Mouse (Mus musculus): ENCODE results near the gene Dpf1. TPM values are rescaled to one million over a fixed set of nuclear protein-coding genes. Genes with fewer than 3 reads are reported as not detected.

The Dpf1 gene
- polyA plus RNA-seq, 1 experiment = 0.06 TPM

DNA sequence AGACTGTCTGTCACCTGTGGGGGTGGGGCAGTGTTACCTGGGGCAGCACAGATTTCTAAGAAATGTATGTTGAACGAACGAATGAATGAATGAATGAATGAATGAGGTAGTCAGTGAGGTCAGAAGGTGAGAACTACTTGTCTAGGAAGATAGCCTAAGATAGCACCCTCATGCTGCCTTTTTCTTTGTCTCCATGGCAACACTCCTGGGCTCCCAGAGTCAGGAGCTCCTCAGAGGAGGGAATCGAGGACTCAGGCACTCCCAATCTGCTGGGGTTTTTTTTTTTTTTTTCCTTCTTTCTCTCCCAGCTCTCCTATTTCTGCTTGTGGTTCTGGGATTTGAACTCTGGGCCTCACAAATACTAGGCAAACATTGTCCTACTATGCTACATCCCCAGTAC lies 42.5 kb downstream of the Dpf1 start:
- Histone ChIP-seq H3K27me3 (ENCODE audit: control insufficient read depth, insufficient read depth, low read length) (no peaks in the 10 kb centered on the region), H3K36me3 (ENCODE audit: control insufficient read depth, insufficient read depth, low read length) (peaks cover 13% of the 10 kb centered on the region), H3K27ac (ENCODE audit: insufficient read depth, low read length) (no peak overlapping the region), H3K4me3 (ENCODE audit: extremely low read depth, insufficient read depth, insufficient read length) (no peak overlapping the region), H3K4me1 (ENCODE audit: control insufficient read depth, insufficient read depth, insufficient read length) (no peaks in the 10 kb centered on the region)
- no peak for TF ChIP-seq POLR2A (IDR thresholded peaks at IDR 0.05; ENCODE audit: low read depth, low read length)
- no peak for TF ChIP-seq CTCF (IDR thresholded peaks at IDR 0.05; ENCODE audit: extremely low read depth, insufficient read depth, insufficient read length, insufficient replicate concordance)
- no peak for DNase-seq (ENCODE audit: low read depth in 1 of 2, low spot score in 2 of 2)
- 93% methylated on average over 3 of the region's 3 CpGs for WGBS

DNA sequence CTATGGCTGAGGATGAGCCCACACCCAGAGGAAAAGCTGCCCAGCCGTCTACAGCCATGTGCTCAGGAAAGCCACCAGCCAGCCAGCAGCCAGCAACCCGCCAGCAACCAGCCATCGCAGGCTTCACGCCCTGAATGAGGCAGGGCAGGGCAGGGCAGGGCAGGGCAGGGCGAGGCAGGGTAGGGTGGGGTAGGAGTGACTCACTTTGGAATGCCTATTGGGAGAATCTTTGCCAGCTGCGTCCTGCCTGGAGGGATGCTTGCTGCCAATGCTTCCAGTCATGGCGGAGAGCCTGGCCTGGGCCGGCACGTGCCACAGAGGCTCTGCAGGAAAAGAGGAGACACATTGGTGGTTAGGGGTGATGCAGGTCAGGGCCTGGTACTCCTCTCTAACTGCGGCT lies 46.7 kb downstream of the Dpf1 start:
- TF ChIP-seq CTCF (IDR thresholded peaks at IDR 0.05; ENCODE audit: extremely low read depth, insufficient read depth, insufficient read length, insufficient replicate concordance) = no peak
- TF ChIP-seq POLR2A (IDR thresholded peaks at IDR 0.05; ENCODE audit: low read depth, low read length) = no peak
- Histone ChIP-seq H3K4me1 (ENCODE audit: control insufficient read depth, insufficient read depth, insufficient read length) (no peaks in the 10 kb centered on the region), H3K36me3 (ENCODE audit: control insufficient read depth, insufficient read depth, low read length) (peaks cover 15% of the 10 kb centered on the region), H3K27ac (ENCODE audit: insufficient read depth, low read length) (no peak overlapping the region), H3K27me3 (ENCODE audit: control insufficient read depth, insufficient read depth, low read length) (no peaks in the 10 kb centered on the region), H3K4me3 (ENCODE audit: extremely low read depth, insufficient read depth, insufficient read length) (no peak overlapping the region)
- 94% methylated on average over 10 of the region's 10 CpGs for WGBS
- DNase-seq (ENCODE audit: low read depth in 1 of 2, low spot score in 2 of 2) = no peak

DNA sequence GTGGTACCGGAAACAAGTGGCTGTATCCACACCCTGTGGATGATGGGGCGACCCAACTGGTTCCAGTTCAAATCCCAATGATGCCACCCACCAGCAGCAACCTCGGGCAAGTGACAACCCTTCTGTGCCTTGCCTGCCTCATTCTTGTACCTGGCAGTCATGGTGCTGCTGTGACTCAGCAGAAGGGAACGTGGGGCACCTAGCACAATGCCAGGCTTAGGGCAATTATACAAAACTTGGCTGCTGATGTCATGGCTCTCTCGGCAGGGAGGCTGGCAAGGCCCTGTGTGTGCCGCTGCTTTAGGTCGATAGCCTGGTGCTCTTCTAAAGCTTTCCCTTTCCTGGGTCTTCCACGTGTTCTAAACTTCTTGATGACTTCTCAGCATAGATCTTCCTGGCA lies 48.5 kb downstream of the Dpf1 start:
- peaks cover 15% of the 10 kb centered on the region for H3K36me3 ChIP-seq (ENCODE audit: control insufficient read depth, insufficient read depth, low read length)
- 94% methylated on average over 8 of the region's 8 CpGs for WGBS
- DNase-seq (ENCODE audit: low read depth in 1 of 2, low spot score in 2 of 2) = no peak

DNA sequence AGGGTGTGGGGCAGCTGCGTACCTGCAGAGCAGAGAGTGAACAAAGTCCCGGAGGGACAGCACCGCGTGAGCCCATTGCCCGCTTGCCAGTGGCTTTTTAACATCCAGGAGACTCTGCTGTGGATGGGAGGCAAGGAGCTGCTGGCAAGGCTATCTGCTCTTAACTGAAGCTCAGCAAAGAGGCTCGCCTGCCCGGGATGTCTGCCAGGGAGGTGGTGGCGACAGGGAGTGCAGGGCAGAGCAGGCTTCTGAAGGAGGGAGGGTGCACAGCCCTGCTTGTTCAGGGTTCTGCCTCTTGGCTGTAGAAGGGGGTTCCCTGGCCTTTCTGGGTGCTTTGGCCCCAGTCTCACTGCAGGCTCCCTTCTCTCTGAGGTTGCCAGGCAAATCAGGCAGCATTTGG lies 50.4 kb downstream of the Dpf1 start:
- TF ChIP-seq CTCF (IDR thresholded peaks at IDR 0.05; ENCODE audit: extremely low read depth, insufficient read depth, insufficient read length, insufficient replicate concordance) = no peak
- no peak for TF ChIP-seq POLR2A (IDR thresholded peaks at IDR 0.05; ENCODE audit: low read depth, low read length)
- 93% methylated on average over 8 of the region's 8 CpGs for WGBS
- Histone ChIP-seq H3K36me3 (ENCODE audit: control insufficient read depth, insufficient read depth, low read length) (peaks cover 9% of the 10 kb centered on the region), H3K27ac (ENCODE audit: insufficient read depth, low read length) (no peak overlapping the region), H3K4me3 (ENCODE audit: extremely low read depth, insufficient read depth, insufficient read length) (no peak overlapping the region), H3K4me1 (ENCODE audit: control insufficient read depth, insufficient read depth, insufficient read length) (no peaks in the 10 kb centered on the region), H3K27me3 (ENCODE audit: control insufficient read depth, insufficient read depth, low read length) (no peaks in the 10 kb centered on the region)
- no peak for DNase-seq (ENCODE audit: low read depth in 1 of 2, low spot score in 2 of 2)

More for the DNA sequence above, 48.5 kb downstream of the Dpf1 start:
- TF ChIP-seq CTCF (IDR thresholded peaks at IDR 0.05; ENCODE audit: extremely low read depth, insufficient read depth, insufficient read length, insufficient replicate concordance) (no peak), POLR2A (IDR thresholded peaks at IDR 0.05; ENCODE audit: low read depth, low read length) (no peak)
- H3K27me3 ChIP-seq (ENCODE audit: control insufficient read depth, insufficient read depth, low read length) = no peaks in the 10 kb centered on the region
- no peak overlapping the region for H3K4me3 ChIP-seq (ENCODE audit: extremely low read depth, insufficient read depth, insufficient read length)
- H3K27ac ChIP-seq (ENCODE audit: insufficient read depth, low read length) = no peak overlapping the region
- H3K4me1 ChIP-seq (ENCODE audit: control insufficient read depth, insufficient read depth, insufficient read length) = no peaks in the 10 kb centered on the region

DNA sequence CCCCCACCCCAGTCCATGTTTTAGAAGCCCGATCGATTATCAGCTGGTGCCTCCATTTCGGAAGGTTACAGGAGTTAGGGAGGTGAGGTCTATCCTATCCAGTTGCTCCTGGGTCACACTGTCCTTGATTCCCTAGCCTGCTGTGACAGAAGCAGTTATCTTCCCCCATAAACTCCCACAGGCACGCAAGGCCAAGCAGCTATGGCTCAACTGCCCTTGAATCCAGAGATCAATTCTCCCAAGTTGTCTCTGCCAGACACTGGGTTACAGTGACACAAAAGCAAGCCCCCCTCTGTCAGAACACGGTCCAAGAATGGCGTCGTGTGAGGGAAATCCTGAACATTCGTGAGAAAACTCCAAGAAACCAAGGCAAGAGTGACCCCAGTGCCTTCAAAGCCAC lies 51.7 kb downstream of the Dpf1 start:
- H3K36me3 ChIP-seq (ENCODE audit: control insufficient read depth, insufficient read depth, low read length) = peaks cover 6% of the 10 kb centered on the region
- no peaks in the 10 kb centered on the region for H3K27me3 ChIP-seq (ENCODE audit: control insufficient read depth, insufficient read depth, low read length)
- H3K4me1 ChIP-seq (ENCODE audit: control insufficient read depth, insufficient read depth, insufficient read length) = no peaks in the 10 kb centered on the region
- 96% methylated on average over 8 of the region's 8 CpGs for WGBS
- no peak overlapping the region for H3K4me3 ChIP-seq (ENCODE audit: extremely low read depth, insufficient read depth, insufficient read length)
- no peak overlapping the region for H3K27ac ChIP-seq (ENCODE audit: insufficient read depth, low read length)
- no peak for DNase-seq (ENCODE audit: low read depth in 1 of 2, low spot score in 2 of 2)
- no peak for TF ChIP-seq CTCF (IDR thresholded peaks at IDR 0.05; ENCODE audit: extremely low read depth, insufficient read depth, insufficient read length, insufficient replicate concordance)
- TF ChIP-seq POLR2A (IDR thresholded peaks at IDR 0.05; ENCODE audit: low read depth, low read length) = no peak

DNA sequence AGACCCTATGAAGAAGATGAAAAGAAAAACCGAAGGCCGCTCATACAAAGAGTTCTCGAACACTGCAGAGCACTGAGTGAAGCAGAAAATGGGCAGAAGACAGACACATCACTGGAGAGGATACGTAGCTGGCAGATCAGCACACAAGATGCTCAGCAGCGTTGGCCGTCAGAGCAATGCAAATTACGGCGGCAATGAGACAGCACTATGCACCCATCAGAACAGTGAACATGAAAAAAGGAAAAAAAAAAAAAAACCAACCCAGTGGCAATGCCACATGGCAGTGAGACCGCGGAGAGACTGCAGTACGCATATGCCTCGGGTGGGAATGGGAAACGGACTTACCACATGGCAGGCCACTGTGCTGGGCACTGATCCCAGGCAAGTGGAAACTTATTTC lies 57.7 kb downstream of the Dpf1 start:
- no peak overlapping the region for H3K27ac ChIP-seq (ENCODE audit: insufficient read depth, low read length)
- DNase-seq (ENCODE audit: low read depth in 1 of 2, low spot score in 2 of 2) = no peak
- H3K36me3 ChIP-seq (ENCODE audit: control insufficient read depth, insufficient read depth, low read length) = peaks cover 3% of the 10 kb centered on the region
- TF ChIP-seq CTCF (IDR thresholded peaks at IDR 0.05; ENCODE audit: extremely low read depth, insufficient read depth, insufficient read length, insufficient replicate concordance) (no peak), POLR2A (IDR thresholded peaks at IDR 0.05; ENCODE audit: low read depth, low read length) (no peak)
- WGBS = 96% methylated on average over 13 of the region's 13 CpGs
- no peaks in the 10 kb centered on the region for H3K27me3 ChIP-seq (ENCODE audit: control insufficient read depth, insufficient read depth, low read length)
- no peak overlapping the region for H3K4me3 ChIP-seq (ENCODE audit: extremely low read depth, insufficient read depth, insufficient read length)
- no peaks in the 10 kb centered on the region for H3K4me1 ChIP-seq (ENCODE audit: control insufficient read depth, insufficient read depth, insufficient read length)

DNA sequence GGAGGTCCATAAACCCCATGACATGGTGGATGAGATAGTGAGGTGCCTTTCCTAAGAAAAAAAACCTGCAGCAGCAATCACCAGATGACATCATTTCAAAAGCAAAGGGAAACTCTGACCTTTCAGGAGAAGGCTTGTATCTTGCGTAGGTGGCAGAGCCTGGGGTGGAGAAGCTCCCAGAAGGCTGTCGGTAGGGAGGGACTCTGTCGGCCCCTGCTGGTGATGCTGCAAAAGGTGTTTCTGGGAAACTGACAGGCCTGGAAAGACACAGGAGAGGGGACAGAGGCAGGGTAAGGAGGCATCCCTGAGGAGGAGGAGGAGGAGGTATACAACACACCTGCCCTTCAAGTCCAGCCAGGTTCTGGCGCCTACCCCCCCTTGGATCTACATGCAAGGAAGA lies 60.3 kb downstream of the Dpf1 start:
- no peak overlapping the region for H3K4me3 ChIP-seq (ENCODE audit: extremely low read depth, insufficient read depth, insufficient read length)
- H3K27me3 ChIP-seq (ENCODE audit: control insufficient read depth, insufficient read depth, low read length) = no peaks in the 10 kb centered on the region
- H3K36me3 ChIP-seq (ENCODE audit: control insufficient read depth, insufficient read depth, low read length) = peaks cover 3% of the 10 kb centered on the region
- 74% methylated on average over 4 of the region's 4 CpGs for WGBS
- no peak overlapping the region for H3K27ac ChIP-seq (ENCODE audit: insufficient read depth, low read length)
- no peaks in the 10 kb centered on the region for H3K4me1 ChIP-seq (ENCODE audit: control insufficient read depth, insufficient read depth, insufficient read length)
- DNase-seq (ENCODE audit: low read depth in 1 of 2, low spot score in 2 of 2) = no peak
- TF ChIP-seq POLR2A (IDR thresholded peaks at IDR 0.05; ENCODE audit: low read depth, low read length) (no peak), CTCF (IDR thresholded peaks at IDR 0.05; ENCODE audit: extremely low read depth, insufficient read depth, insufficient read length, insufficient replicate concordance) (no peak)

Data from spleen, adult 2 months (tissue).